Mouse (Mus musculus): Measurements from ENCODE around the gene Ercc5. TPM values are rescaled to one million over a fixed set of nuclear protein-coding genes. Genes with fewer than 3 reads are reported as not detected.
A peak's percentile ranks its signal among the peaks of the same experiment; 100 is the strongest.

Ercc5 gene
- polyA plus RNA-seq, 1 experiment from 2014 or later, result 43.5 TPM

DNA sequence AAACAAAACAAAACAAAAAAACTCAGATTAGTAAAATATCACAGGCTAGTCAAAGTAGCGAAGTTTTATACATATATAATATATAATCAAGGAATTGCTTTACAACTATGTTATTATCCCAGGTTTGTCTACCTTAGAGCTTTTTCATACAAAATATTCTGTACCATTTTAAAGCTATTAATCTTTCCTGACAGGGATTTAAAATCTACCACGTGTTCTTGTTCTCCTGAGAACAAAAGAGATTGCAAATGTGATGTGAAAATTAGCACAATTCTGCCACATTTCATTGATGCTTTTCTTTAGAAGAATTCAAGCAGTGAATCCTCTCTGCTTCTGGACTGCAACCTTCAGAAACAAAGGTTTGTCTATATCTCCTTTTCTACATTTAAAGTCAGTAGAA is 66.9 kb downstream of the Ercc5 start:
- no peak overlapping the region for H3K9ac ChIP-seq (ENCODE audit: low read length)
- no peak for ATAC-seq (ENCODE audit: low FRiP score)
- H3K4me2 ChIP-seq, result no peak overlapping the region
- H3K27ac ChIP-seq (ENCODE audit: low read depth, low read length), result no peak overlapping the region
- DNase-seq (ENCODE audit: low spot score, missing footprints), result no peak
- no peaks in the 10 kb centered on the region for H3K4me1 ChIP-seq (ENCODE audit: control insufficient read depth, insufficient read depth, low read length)
- no peaks in the 10 kb centered on the region for H3K36me3 ChIP-seq (ENCODE audit: control insufficient read depth, insufficient read depth, low read length)
- H3K9me3 ChIP-seq (ENCODE audit: control insufficient read depth, low read length), result no peaks in the 10 kb centered on the region
- no peak overlapping the region for H3K4me3 ChIP-seq (ENCODE audit: low read depth, low read length)
- WGBS, result 56% methylated on average over 2 of the region's 2 CpGs
- no peaks in the 10 kb centered on the region for H3K27me3 ChIP-seq (ENCODE audit: control insufficient read depth, insufficient read depth, low read length)

GRCm38 (mm10) chr1:44216352-44217116 is 69.0 kb downstream of the Ercc5 start:
- H3K4me2 ChIP-seq, result no peak overlapping the region
- H3K9ac ChIP-seq (ENCODE audit: low read length), result no peak overlapping the region
- H3K27ac ChIP-seq (ENCODE audit: low read depth, low read length), result no peak overlapping the region
- DNase-seq (ENCODE audit: low spot score, missing footprints), result no peak
- ATAC-seq (ENCODE audit: low FRiP score), result no peak
- no peak overlapping the region for H3K4me3 ChIP-seq (ENCODE audit: low read depth, low read length)
- WGBS, result 85% methylated on average over 2 of the region's 2 CpGs
- H3K9me3 ChIP-seq (ENCODE audit: control insufficient read depth, low read length), result no peaks in the 10 kb centered on the region
- no peaks in the 10 kb centered on the region for H3K36me3 ChIP-seq (ENCODE audit: control insufficient read depth, insufficient read depth, low read length)
- no peaks in the 10 kb centered on the region for H3K4me1 ChIP-seq (ENCODE audit: control insufficient read depth, insufficient read depth, low read length)
- H3K27me3 ChIP-seq (ENCODE audit: control insufficient read depth, insufficient read depth, low read length), result no peaks in the 10 kb centered on the region

DNA sequence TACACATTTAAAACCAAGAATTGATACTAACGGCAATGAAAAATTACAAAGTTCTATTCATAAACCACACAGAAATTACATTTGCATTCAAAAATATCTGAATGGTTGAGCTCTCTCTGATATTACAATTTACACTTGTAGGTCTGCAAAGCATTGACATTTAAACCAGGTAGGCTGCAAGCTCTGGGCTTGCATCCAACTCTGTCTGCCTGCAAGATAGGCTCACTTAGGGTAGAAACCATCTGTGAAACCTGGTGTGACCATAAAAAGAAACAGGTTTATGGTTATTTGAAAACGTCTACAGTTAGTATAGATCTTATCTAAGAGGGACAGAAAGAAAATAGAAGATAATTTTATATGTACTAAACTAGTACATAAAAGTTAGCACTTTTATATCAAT is 69.6 kb downstream of the Ercc5 start:
- Histone ChIP-seq H3K36me3 (ENCODE audit: control insufficient read depth, insufficient read depth, low read length) (no peaks in the 10 kb centered on the region), H3K27ac (ENCODE audit: low read depth, low read length) (no peak overlapping the region), H3K9me3 (ENCODE audit: control insufficient read depth, low read length) (no peaks in the 10 kb centered on the region), H3K27me3 (ENCODE audit: control insufficient read depth, insufficient read depth, low read length) (no peaks in the 10 kb centered on the region), H3K4me1 (ENCODE audit: control insufficient read depth, insufficient read depth, low read length) (no peaks in the 10 kb centered on the region), H3K9ac (ENCODE audit: low read length) (no peak overlapping the region), H3K4me3 (ENCODE audit: low read depth, low read length) (no peak overlapping the region), H3K4me2 (no peak overlapping the region)
- ATAC-seq (ENCODE audit: low FRiP score) (no peak), DNase-seq (ENCODE audit: low spot score, missing footprints) (no peak)
- WGBS, result 84% methylated on average over 2 of the region's 2 CpGs

- no peaks in the 10 kb centered on the region for H3K36me3 ChIP-seq (ENCODE audit: control insufficient read depth, insufficient read depth, low read length)
- no peak for ATAC-seq (ENCODE audit: low FRiP score)
- no peaks in the 10 kb centered on the region for H3K4me1 ChIP-seq (ENCODE audit: control insufficient read depth, insufficient read depth, low read length)
- H3K9ac ChIP-seq (ENCODE audit: low read length), result no peak within 1 kb of the TSS
- H3K27ac ChIP-seq (ENCODE audit: low read depth, low read length), result no peak within 1 kb of the TSS
- no peaks in the 10 kb centered on the region for H3K27me3 ChIP-seq (ENCODE audit: control insufficient read depth, insufficient read depth, low read length)
- WGBS, result 83% methylated on average over 1 of the region's 1 CpGs
- no peak within 1 kb of the TSS for H3K4me2 ChIP-seq
- no peaks in the 10 kb centered on the region for H3K9me3 ChIP-seq (ENCODE audit: control insufficient read depth, low read length)
- no peak within 1 kb of the TSS for H3K4me3 ChIP-seq (ENCODE audit: low read depth, low read length)
- DNase-seq (ENCODE audit: low spot score, missing footprints), result no peak
Measured at GRCm38 (mm10) chr1:44218876-44219275, 71.3 kb downstream of the Ercc5 start, which contains the start of gene Mettl21e. Mettl21e (minus strand) TSS chr1:44218961.

- no peaks in the 10 kb centered on the region for H3K27me3 ChIP-seq (ENCODE audit: control insufficient read depth, insufficient read depth, low read length)
- no peaks in the 10 kb centered on the region for H3K36me3 ChIP-seq (ENCODE audit: control insufficient read depth, insufficient read depth, low read length)
- ATAC-seq (ENCODE audit: low FRiP score), result peak; percentile 70; the same call in 1 of the 2 replicates
- no peaks in the 10 kb centered on the region for H3K4me1 ChIP-seq (ENCODE audit: control insufficient read depth, insufficient read depth, low read length)
- DNase-seq (ENCODE audit: low spot score, missing footprints), result peak; percentile 88
- WGBS, result 67% methylated on average over 2 of the region's 2 CpGs
- H3K4me2 ChIP-seq, result no peak overlapping the region
- no peak overlapping the region for H3K9ac ChIP-seq (ENCODE audit: low read length)
- H3K9me3 ChIP-seq (ENCODE audit: control insufficient read depth, low read length), result no peaks in the 10 kb centered on the region
- no peak overlapping the region for H3K4me3 ChIP-seq (ENCODE audit: low read depth, low read length)
- H3K27ac ChIP-seq (ENCODE audit: low read depth, low read length), result no peak overlapping the region
Measured at GRCm38 (mm10) chr1:44229044-44229443, 81.5 kb downstream of the Ercc5 start.

Other genes starting within 250 kb of the Ercc5 start
- 72.0 and 72.1 TPM in 2 replicates for gene Tpp2, start 214.1 kb upstream of the Ercc5 start, polyA plus RNA-seq (2014; fragmentation: Nextera tagmentation; extraction: Ambion mirVana)
- gene Mettl21c, start 127.7 kb upstream of the Ercc5 start, polyA plus RNA-seq (2014; fragmentation: Nextera tagmentation; extraction: Ambion mirVana), result 0.43 and 0.68 TPM in 2 replicates
- 0.26 and 0.29 TPM in 2 replicates for gene Gm8251, start 85.8 kb upstream of the Ercc5 start, polyA plus RNA-seq (2014; fragmentation: Nextera tagmentation; extraction: Ambion mirVana)
- gene Tex30, start 45.3 kb upstream of the Ercc5 start, polyA plus RNA-seq (2014; fragmentation: Nextera tagmentation; extraction: Ambion mirVana), result 110 and 115 TPM in 2 replicates
- 56.8 and 62.1 TPM in 2 replicates for gene Kdelc1, start 28.9 kb upstream of the Ercc5 start, polyA plus RNA-seq (2014; fragmentation: Nextera tagmentation; extraction: Ambion mirVana)
- gene Bivm, start 28.8 kb upstream of the Ercc5 start, polyA plus RNA-seq (2014; fragmentation: Nextera tagmentation; extraction: Ambion mirVana), result 27.9 and 31.2 TPM in 2 replicates
- gene Mettl21e, start 71.2 kb downstream of the Ercc5 start, polyA plus RNA-seq (2014; fragmentation: Nextera tagmentation; extraction: Ambion mirVana), result not detected in 2 replicates

All from midbrain, embryonic 11.5 days (tissue).